9 mouse cellular contexts compared by ENCODE assay signal in genomic region chr8:11628506-11629132, GRCm38 (mm10). TPM values are rescaled to one million over a fixed set of nuclear protein-coding genes. Genes with fewer than 3 reads are reported as not detected.
DNase-seq lines count a peak whose midpoint lies in the region.
"Had no signal": no experiment of that assay in that cellular context is flagged by ENCODE, and none has a peak within 500 bp of the region (broad histone marks: within the 10 kb centered on the region; RNA-seq: fewer than 3 reads in every experiment).

No protein-coding gene starts in this region.

- DNase-seq in left cerebral cortex, adult 18-20 months (ENCODE audit: low spot score in 2 of 2), result peak; percentile 64 to 77
- no peak for DNase-seq in left cerebral cortex, adult 11 months (ENCODE audit: low spot score)
- DNase-seq in cerebellum, postnatal 25 days, result peak; percentile 46 to 73
- DNase-seq in layer of hippocampus, postnatal 36 days, result peak; percentile 40 to 49
- DNase-seq in telencephalon, adult 2 months (ENCODE audit: low read depth, low spot score), result peak; percentile 72
- no peak for DNase-seq in embryo, embryonic 10.5 days (ENCODE audit: low spot score)
- DNase-seq in neural tube, embryonic 10.5 days (ENCODE audit: extremely low spot score, low spot score), result no peak
- DNase-seq in natural killer cell, adult 2 months (ENCODE audit: low spot score in 2 of 2), result no peak
- DNase-seq: thymus, adult 2 months had no signal

RNA-seq across cellular contexts. Expression of gene Ankrd10, which starts 6.9 kb away (rescaled TPM):
- total RNA-seq in left cerebral cortex, adult 18-20 months (2021), result 10 to 100 TPM; 50.1 to 52.4 TPM
- total RNA-seq in layer of hippocampus, postnatal 36 days (2021), result 10 to 100 TPM; 64.3 to 77.6 TPM

Comparison
In these comparisons a context has a peak if more than half of its experiments do, and no peak if none do; other contexts are left out.
1. DNase-seq: peak in left cerebral cortex, adult 18-20 months (2 of 2), cerebellum, postnatal 25 days (2 of 2), layer of hippocampus, postnatal 36 days (2 of 2) and telencephalon, adult 2 months (single experiment); none in left cerebral cortex, adult 11 months (single experiment), embryo, embryonic 10.5 days (single experiment), neural tube, embryonic 10.5 days (single experiment) and natural killer cell, adult 2 months (0 of 2).